Mouse (Mus musculus) bone marrow macrophage, adult 2 months (primary cell): ENCODE measurements around the gene Siva1. TPM values are rescaled to one million over a fixed set of nuclear protein-coding genes. Genes with fewer than 3 reads are reported as not detected.
A peak's percentile ranks its signal among the peaks of the same experiment; 100 is the strongest.

Experiments
- H3K27ac ChIP-seq: 2 replicates; pipeline ENCODE4 v1.5.1; 2012; ENCODE audit warnings: low read depth, low read length; ENCODE audit not compliant: insufficient read depth
- H3K4me1 ChIP-seq: 2 replicates; pipeline ENCODE4 v1.6.1; 2012; ENCODE audit warnings: low read length; ENCODE audit not compliant: control insufficient read depth, insufficient read depth
- H3K4me3 ChIP-seq: 2 replicates; pipeline ENCODE4 v1.5.1; 2012; ENCODE audit warnings: mild to moderate bottlenecking, low read length, moderate library complexity; ENCODE audit not compliant: insufficient read depth
- CTCF ChIP-seq: IDR thresholded peaks from 2 replicates; pipeline ENCODE4 v1.5.1; 2012; ENCODE audit warnings: low read depth, mild to moderate bottlenecking, low read length, moderate library complexity
- POLR2A ChIP-seq: IDR thresholded peaks from 2 replicates; pipeline ENCODE4 v1.6.1; 2012; ENCODE audit warnings: mild to moderate bottlenecking, low read depth, low read length, borderline replicate concordance
- polyA plus RNA-seq: library from polyadenylated mRNA; stranded (reverse); fragments of >200 nt; gene quantifications from 2 replicates; pipeline ENCODE4 v1.2.4, GENCODE M21; 2012; ENCODE audit not compliant: missing spikeins, insufficient read depth, insufficient read length

Siva1 gene
- polyA plus RNA-seq, 1 experiment = 34.9 TPM

DNA sequence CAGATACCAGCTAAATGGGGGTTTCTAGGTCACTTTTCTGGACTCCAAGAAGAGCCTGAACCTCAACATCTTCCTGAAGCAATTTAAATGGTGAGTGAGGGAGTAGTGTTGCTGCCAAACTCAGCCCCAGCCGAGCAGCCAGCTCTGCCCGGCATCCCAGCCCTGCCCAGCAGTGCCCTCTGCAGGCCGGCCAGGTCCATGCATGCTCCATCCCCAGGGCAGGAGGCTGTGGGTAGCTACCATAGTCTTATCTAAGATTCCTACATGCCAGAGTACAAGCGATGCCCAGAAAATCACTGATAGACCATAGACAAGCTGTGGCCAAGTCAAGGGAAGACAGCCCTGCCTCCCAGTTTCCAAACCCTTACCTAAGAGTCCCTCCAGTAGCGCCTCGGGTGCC lies 38.7 kb upstream of the Siva1 start:
- Histone ChIP-seq H3K4me3 (no peak overlapping the region), H3K4me1 (no peaks in the 10 kb centered on the region), H3K27ac (no peak overlapping the region)
- TF ChIP-seq POLR2A (no peak), CTCF (peak; percentile 77)

GRCm38 (mm10) chr12:112606998-112607397 lies 37.5 kb upstream of the Siva1 start:
- Histone ChIP-seq H3K27ac (no peak overlapping the region), H3K4me3 (no peak overlapping the region), H3K4me1 (no peaks in the 10 kb centered on the region)
- TF ChIP-seq CTCF (no peak), POLR2A (no peak)

- H3K4me3 ChIP-seq = no peak overlapping the region
- no peak overlapping the region for H3K27ac ChIP-seq
Measured at GRCm38 (mm10) chr12:112609031-112609430, 35.4 kb upstream of the Siva1 start.

DNA sequence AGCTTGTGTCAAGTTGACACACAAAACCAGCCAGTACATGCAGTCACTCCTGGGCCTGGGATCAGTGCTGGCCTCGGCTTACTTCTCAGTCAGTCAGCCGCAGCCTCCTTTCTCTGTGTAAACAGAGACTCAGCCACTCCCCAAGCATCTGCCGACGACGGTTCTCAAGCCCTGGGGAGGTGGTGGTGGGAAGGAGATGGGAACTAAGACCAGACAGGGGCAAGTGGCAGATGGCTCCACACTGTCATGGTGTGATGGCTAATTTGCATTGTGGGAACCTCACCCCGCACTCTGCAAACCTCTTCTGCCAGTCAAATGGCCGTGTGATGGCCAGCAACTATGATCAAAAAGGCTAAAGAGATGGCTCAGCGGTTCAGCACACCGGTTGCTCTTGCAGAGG lies 27.8 kb upstream of the Siva1 start:
- Histone ChIP-seq H3K4me3 (no peak overlapping the region), H3K4me1 (peaks cover 48% of the 10 kb centered on the region), H3K27ac (peak overlapping the region; percentile 57)
- TF ChIP-seq POLR2A = no peak
- TF ChIP-seq CTCF = no peak

More at GRCm38 (mm10) chr12:112609031-112609430, 35.4 kb upstream of the Siva1 start:
- H3K4me1 ChIP-seq = no peaks in the 10 kb centered on the region
- TF ChIP-seq CTCF = no peak
- TF ChIP-seq POLR2A = no peak

GRCm38 (mm10) chr12:112617184-112617583 lies 27.3 kb upstream of the Siva1 start:
- no peak for TF ChIP-seq CTCF
- no peak for TF ChIP-seq POLR2A
- no peak overlapping the region for H3K4me3 ChIP-seq
- peak overlapping the region; percentile 81 for H3K27ac ChIP-seq
- peaks cover 53% of the 10 kb centered on the region for H3K4me1 ChIP-seq

DNA sequence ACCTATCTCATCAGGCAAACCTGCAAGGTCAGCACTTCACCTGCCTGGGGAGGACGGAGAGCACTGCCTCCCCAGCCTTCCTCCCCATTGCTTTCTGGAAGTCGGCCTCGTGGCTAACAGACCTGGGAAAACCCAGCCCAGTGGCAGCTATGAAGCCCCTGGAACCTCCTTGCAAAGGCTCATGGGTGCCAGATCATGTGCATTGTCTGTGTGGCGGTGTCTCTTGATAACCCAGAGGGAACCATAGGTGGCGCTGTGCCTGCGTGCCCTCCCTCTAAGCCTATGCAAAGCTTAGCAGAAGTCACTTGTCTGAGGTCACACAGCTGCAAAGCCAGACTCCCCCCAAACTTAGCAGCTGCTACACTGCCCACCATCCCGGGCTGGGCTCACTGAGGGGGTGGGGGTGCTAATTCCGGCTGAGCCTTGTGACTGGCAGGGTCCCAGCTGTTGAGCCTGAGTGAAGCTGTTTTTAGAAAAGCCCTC lies 26.5 kb upstream of the Siva1 start:
- Histone ChIP-seq H3K4me1 (peaks cover 54% of the 10 kb centered on the region), H3K4me3 (no peak overlapping the region), H3K27ac (peak overlapping the region; percentile 81)
- peak; percentile 34; the same call in 1 of the 2 replicates for TF ChIP-seq CTCF
- no peak for TF ChIP-seq POLR2A

DNA sequence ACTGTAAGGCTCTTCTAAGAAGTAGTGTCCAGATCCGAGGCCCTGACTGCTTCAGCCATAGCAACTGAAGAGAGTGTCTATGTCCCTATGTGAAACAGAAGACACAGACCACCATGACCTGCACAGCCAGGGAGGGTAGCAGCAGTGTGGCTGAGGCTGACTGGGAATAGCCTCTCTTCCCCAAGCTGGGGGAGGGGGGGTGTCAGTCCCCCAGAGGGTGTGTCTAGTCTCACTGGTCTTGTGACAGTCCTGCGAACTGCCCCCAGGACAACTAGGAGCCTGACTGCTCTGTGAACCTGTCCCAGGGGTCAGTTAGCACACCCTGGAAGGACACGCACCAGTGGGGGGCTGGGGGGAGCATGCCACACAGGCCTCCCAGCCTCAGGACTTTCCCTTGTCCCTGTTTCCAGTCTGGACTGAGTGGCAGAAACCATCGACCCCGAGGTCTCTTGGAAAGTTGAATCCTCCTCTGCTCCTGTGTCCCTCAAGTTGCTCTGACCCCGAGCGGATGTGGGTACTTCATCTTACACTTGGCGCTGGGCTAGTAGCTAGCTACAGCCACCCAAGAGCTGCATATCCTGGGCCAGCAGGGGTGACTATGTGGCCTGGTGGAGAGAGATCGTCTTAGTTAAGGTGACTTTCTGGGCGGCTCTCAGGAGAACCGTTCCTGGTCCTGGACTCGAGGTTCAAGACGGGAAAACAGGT lies 25.3 kb upstream of the Siva1 start:
- peaks cover 54% of the 10 kb centered on the region for H3K4me1 ChIP-seq
- TF ChIP-seq CTCF = no peak
- TF ChIP-seq POLR2A = no peak
- H3K27ac ChIP-seq = peak overlapping the region; percentile 61
- peak overlapping the region; percentile 66 for H3K4me3 ChIP-seq

- Histone ChIP-seq H3K4me3 (peak within 1 kb of the TSS; percentile 66), H3K27ac (peak within 1 kb of the TSS; percentile 61), H3K4me1 (peaks cover 51% of the 10 kb centered on the region)
- no peak for TF ChIP-seq CTCF
- TF ChIP-seq POLR2A = peak; percentile 91; the same call in 1 of the 2 replicates
Measured at GRCm38 (mm10) chr12:112619686-112620353, 24.7 kb upstream of the Siva1 start, which contains the start of gene Adssl1. Gene Adssl1 (plus strand): TSS chr12:112620045.

- peak overlapping the region; percentile 61; the same call in 1 of the 2 replicates for H3K27ac ChIP-seq
- TF ChIP-seq CTCF (no peak), POLR2A (no peak)
- peak overlapping the region; percentile 66 for H3K4me3 ChIP-seq
- H3K4me1 ChIP-seq = peaks cover 44% of the 10 kb centered on the region
Measured at GRCm38 (mm10) chr12:112620354-112621061, 24.0 kb upstream of the Siva1 start.
